Mouse (Mus musculus) right cerebral cortex, postnatal 10 days (tissue): Measurements from ENCODE around the gene Sh3d21.

ENCODE experiments used
- DNase-seq, 2 experiments: peaks; one replicate each; pipeline ENCODE4 v3.0.0; 2021; ENCODE audit warnings: low spot score in 2 of 2

Sh3d21 gene

DNA sequence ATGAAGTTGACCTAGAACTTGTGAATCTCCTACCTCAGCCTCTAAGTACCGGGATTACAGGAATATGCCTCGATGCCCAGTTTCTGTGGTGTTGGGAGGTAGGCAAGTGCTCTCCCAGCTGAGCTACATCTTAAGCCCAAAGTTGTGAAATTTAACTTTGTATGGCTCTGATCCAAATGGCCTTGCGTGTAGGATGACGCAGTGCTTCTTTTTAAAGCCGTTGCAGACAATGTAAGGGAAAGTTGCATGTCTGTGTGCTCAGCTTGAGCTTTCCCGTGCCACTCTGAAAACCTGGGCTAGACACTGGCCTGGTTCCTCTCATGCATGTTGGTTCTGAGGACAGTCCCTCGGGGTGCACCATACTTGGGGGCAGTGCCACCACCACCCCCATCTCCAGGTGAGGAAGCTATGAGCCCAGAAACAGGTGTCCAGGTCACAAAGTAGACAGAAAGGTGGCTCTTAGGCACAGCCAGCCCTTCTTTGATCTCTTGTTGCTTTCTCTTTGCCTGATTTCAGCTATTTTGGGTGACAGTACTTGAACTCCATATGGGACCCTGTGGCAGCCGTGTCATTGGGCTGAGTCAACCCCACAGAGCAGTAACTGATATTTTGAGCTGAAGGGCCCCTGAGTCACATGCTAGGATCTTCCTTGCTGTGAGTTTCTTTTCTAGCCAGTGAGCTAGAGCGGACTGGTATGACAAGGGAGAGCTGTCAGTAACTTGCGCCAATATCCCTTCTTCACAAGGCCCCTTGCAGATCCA, 53.5 kb downstream of the Sh3d21 start:
- DNase-seq = no peak

- no peak for DNase-seq
Observed at GRCm38 (mm10) chr4:126108061-126108740, 55.1 kb downstream of the Sh3d21 start.

DNA sequence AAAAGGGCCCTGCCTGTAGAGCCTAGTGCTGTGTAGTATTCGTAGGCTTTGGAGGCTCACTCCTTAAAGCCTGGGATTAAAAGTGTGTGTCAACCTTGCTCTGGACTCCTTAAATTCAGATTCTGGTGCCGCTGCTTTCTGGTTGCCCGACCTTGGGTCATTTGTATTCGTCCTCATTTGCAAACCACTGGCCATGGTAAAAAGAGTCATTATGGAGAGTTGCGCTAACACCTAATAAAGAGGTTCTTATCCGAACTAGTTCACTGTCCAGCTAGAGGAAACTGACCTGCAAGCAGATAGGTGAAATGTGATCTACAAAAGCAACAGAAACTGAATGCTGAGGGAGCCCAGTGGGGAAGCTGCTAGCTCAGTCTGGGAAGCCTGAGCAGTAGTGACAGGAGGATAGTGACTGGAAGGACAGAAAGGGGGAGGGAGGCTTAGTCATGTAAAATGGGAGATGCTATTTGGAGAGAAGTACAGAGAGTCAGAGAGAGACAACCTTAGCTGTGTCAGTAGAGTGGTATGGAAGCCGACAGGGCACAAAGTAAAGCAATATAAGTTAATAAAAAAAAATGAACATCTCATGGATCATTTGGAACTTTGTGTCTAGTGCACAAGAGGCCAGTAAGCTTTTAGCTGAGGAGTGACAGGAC, 58.0 kb downstream of the Sh3d21 start:
- DNase-seq = no peak

DNA sequence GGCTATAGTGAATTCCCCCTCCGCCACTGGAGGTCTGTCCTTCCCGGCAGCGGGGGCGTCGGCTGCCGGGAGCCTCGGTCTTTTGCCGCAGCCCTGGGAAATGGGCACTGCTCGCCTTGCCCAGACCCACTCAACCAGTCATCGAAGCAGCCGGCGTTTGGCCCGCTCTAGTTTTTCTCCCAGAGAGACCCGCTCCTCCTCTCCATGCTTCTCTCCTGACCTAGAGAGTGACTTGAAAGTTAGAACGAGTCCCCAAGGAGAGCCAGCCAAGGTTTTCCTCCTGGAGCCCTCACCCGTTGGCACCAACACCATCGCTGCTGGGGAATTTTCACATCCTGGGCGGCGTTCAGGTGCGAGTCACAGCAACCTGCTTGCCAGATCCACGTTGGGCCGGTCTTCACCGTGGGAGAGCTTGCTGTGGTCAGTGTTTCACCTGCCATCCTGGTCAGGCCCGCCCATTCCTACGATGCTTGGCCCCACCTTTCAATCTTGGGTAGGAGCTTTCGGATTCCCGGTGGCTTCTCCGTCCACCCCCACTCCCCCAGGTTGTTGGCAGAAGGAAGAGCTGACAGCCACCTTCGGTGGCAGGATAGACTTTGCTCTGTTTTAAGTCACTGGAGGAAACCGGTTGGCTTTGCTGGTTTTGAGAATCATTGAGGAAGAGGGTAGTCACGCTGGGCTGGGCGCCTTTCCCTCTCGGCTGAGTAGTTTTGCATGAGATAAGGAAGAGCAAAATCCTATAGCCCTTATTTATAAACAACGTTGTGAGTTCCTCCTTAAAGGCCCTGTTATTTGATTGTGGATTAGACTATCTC, 58.8 kb downstream of the Sh3d21 start:
- peak; percentile 52 to 56 for DNase-seq

DNA sequence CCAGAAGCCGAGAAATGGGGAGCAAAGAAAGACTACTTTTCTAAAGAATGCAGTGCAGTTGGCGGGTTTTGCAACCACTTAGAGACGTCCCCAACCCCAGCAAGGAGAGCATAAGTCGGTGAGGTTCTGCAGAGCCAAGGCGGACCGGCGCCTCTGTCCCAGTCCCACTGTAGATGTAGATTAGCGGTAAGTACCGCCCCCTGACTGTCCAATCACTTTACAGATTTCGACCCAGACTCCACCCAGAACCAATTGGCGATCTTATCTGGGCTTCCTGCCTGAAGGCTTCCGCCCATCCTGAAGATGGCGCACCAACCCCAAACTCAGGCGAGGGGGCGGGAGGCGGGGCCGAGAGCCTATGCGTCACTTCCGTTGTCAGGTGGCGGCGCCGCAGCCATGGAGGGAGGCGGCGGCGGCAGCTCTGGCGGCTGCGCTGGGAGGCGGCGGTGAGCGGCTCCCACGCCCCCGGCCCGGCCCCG, 59.7 kb downstream of the Sh3d21 start, which contains the start of gene Stk40:
Gene Stk40, plus strand, starts transcription at position 368 of the 479 bp plus-strand sequence.
- DNase-seq = peak; percentile 97 to 98

- DNase-seq = peak; percentile 84 to 89
Observed at GRCm38 (mm10) chr4:126103057-126103581, 60.2 kb downstream of the Sh3d21 start.

- no peak for DNase-seq
Observed at GRCm38 (mm10) chr4:126102061-126102841, 61.0 kb downstream of the Sh3d21 start.

DNA sequence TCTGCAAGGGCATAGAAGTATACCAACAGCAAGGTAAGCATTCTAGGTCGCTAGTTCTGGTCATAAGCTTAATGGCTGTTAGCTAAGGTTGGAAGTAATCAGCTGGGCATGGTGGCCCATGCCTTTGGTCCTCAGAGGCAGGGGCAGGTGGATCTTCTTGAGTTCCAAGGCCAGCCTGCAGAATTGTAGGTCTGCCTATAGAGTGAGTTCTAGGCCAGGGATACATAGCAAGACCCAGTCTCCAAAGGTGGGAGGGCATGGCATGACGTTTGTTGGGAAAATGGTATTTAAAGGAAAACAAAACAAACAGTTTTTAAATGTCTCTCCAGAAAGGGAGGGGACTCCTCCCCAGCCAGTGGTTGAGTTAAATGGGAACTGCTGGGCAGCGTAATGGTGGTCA, 62.5 kb downstream of the Sh3d21 start:
- no peak for DNase-seq
